Mouse (Mus musculus) heart, postnatal 4 days (tissue): ENCODE measurements around the gene Reps1. TPM values are rescaled to one million over a fixed set of nuclear protein-coding genes. Genes with fewer than 3 reads are reported as not detected.
"Not testable (repeated sequence)": the region's sequence is repeated elsewhere in the genome, so short reads cannot be mapped to it uniquely, and the experiment has no call there.

Experiments
- DNase-seq: peaks from one replicate; pipeline ENCODE4 v3.0.0; 2021
- total RNA-seq, 2 experiments: library from RNA; stranded (reverse); gene quantifications; 2 replicates each; pipeline ENCODE4 v1.2.3; 2021

Gene Reps1
- total RNA-seq, 2 experiments from 2014 or later, result 52.7 to 54.0 TPM

DNA sequence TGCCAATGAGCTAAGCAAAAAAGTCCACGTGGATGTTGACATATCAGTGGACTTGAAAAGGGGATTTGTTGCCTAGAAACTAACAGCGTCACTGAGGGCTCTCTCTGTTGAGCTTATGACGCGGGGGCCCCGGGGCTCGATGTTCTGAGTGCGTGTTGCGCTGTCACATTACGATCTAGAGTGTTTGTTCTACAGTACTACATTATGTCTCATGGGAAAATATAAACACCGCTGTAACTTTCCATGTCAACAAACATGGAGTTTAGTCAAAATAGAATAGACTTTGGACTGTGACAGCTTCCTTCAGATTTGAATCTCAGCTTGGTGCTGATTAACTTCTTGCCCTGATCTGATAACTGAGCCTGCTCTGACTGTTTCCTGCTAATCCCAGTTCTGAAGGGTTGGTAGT is 10.4 kb downstream of the Reps1 start:
- DNase-seq, result no peak

DNA sequence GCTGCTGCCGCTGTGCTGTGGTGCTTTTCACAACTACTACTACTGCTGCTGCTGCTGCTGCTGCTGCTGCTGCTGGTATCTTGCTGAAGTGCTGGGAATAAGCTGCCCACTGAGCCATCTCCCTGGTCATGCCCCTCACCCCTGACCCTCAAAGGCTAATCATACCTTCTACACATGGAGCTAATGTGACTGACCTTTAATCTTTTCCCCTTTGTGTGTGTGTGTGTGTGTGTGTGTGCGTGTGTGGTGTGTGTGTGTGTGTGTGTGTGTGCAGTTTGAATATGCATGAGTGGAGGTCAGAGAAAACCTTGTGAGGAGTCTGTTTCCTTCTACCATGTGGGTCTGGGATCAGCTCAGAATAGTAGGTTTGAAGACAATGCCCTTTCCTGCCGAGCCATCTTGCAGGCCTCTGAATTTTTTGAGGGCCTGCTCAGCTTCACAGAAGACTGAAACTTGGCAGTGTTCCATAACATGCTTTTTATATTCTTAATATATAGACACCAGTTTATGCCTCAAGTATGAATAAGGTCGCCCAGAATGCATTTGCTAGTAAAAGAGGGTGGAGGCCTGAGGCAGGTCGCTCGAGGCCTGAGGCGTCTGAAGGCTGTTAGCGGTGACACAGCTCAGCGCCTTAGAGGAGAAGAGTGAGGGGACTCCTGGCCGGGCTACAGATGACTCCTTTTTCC is 12.2 kb downstream of the Reps1 start:
- DNase-seq, result no peak

DNA sequence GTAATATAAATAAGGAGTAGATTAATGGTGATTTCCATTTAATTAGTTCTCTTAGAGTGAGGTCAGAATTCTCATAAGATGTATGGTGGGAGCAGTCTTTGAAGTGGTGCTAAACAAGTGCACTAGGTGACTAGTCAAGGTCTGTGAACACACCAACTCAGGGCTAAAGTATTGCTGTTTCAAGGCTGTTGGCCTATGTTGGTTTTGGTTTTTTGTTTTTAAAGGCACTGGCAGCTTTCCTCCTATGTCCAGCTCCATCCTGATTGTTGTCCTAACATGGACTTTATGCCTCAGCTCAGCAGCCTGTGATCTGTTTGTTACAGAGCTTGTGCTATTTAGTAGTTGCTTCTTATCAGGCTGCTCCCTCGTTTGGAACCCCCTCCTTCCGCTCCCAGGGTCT is 13.2 kb downstream of the Reps1 start:
- no peak for DNase-seq

DNA sequence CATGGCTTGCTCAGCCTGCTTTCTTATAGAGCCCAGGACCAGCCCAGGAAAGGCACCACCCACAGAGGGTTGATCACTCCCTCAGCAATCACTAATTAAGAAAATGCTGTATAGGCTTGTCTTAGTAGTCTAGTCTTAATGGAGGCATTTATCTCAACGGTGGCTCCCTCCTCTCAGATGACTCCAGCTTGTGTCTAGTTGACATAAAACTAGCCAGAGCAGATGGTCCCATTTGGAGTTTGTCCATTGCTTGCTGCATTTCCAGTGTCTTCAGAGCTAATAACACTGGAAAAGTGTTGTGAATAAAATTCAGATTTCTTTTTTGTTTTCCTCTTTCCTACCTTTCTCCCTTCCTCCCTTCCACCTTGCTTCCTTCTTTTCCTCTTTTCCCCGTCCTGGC is 13.9 kb downstream of the Reps1 start:
- no peak for DNase-seq

DNA sequence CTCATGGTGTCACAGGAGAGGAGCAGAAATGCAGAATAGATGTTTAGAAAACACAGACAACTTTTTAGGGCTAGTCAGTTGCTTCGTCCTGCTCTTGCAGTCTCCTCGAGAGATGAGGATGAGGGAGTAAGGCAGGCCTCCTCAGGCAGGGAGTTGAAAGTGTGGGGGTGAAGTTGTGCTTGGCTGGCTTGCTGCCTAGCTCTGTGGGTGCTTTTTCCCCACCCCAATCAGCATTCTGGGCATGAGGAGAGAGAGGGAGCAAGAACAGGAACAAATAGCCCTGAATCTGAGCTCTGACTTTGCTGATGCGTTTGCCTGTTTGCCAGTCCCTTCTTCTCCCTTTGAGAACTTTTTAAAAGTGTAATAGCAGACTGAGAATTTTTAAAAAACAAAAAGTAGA is 14.5 kb downstream of the Reps1 start:
- DNase-seq, result peak; percentile 30

DNA sequence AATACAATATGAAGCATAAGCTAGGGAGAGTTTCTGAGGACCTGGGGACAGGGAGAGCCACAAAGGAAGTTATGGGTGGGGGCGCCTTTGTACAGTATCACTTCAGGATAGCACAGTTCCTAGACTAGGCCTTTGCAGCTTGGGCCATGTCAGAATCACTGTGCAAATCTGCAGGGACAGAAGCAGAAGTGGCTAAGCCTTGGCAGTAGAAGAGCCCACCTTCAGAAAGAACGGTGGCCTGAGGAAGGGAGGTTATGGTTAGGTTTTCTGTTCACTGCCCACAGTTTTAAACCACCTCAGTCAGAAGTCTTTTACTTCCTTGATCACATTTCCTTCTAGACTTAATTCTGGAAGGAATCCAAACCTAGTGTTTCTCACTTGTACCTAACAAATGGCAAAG is 15.0 kb downstream of the Reps1 start:
- DNase-seq, result no peak

DNA sequence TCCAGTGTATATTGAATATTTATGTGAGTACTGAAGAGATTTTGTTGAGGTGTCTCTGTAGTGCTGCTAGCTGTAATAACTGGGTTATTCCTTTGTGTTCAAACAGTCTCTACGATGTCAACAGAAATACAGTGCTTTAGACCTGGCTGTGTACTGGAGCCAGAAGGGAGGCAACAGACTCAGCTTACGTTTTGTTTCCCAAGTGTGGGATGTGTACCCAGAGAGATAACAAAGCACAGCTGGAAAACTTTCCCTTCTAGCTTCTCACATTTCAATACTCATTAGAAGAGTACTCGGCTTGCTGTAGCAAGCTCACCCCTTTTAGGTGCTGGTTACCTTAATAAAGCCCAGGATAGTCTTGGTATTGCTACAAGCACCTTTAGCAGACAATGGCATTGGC is 17.2 kb downstream of the Reps1 start:
- DNase-seq, result no peak

DNA sequence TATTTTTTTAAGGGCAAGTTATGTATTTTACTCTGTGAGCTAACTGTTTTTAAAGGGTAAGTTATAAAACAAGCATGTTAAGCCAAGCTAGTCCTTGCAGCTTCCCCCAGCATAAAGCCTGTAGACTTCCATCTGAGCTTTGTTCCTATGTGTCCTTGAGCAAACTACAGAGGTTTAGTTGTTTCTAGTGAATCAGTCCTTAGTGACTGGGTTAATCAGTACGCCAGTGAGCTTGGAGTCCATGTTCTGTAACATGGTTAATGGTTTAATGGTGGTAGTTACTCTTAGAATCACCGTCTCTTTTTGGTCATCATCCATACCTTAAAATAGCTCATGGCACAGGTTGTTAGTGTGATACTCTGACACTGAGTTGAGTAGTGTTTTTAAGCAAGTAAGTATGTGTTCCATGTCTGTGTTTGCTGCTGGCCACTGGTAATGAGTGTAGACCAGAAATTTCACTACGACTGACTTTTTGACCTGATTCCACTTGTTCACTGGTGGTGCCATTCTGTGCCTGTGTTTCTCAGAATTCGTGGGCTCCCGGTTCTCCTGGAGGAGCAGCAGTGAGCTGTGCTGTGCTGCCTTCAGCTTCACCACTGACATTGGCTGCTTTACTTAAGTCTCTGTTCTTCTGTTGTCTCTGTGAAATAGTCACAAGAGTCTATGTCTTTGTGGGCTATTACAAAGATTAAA is 18.9 kb downstream of the Reps1 start:
- DNase-seq, result no peak

DNA sequence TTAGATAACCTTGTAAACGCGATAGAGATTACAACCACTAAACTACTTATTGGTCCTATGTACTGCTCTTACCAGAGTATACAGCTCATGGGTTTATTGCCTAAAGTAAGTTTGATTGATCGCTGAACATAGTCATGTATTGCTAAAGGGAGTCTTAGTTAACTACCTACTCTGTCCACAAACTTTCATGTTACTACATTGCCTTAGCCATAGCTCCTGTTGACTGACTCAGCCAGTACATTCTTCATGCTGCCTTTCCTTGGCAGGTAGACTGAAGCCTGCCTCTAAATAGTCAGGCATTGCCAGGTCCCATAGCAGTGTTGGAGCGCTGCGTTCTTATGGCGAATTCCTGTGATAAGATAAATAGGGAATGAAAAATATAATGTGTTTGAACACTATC is 20.2 kb downstream of the Reps1 start:
- no peak for DNase-seq

DNA sequence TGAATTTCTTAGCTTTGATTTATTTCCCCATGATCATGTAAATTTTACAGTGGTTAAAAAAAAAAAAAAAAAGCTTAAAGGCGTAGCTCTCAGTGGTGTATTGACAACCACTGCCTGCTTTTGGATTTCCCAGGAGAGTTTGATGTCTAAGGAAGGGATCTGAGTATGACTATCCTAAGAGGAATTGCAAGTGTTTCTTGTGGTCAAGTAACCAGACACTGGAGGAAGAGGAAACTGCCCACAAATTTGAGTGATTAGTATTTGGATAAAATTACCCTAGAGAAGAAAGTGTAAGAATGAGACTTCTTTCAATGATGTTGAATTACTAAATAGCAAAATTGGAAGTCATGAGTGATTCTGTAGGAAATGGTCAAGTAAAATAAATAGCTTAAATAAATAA is 25.9 kb downstream of the Reps1 start:
- no peak for DNase-seq

DNA sequence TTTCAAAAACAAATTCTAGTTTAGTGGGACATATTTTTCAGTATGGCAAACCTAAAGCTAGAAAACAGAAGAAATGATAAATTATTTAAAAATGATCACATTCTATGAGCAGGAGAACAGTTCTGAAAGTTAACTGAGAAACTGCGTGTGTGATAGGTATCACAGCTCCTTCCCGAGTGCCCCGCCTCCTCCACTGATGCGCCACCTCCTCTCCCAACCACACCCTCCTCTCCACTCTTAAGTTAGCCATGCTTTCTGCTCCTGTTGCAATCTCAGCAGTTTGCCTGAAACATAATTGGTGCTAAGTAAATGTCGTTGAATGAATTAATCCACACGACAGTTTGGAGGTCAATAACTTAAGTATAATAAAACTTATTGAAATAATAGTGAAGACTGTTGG is 27.1 kb downstream of the Reps1 start:
- DNase-seq, result no peak

DNA sequence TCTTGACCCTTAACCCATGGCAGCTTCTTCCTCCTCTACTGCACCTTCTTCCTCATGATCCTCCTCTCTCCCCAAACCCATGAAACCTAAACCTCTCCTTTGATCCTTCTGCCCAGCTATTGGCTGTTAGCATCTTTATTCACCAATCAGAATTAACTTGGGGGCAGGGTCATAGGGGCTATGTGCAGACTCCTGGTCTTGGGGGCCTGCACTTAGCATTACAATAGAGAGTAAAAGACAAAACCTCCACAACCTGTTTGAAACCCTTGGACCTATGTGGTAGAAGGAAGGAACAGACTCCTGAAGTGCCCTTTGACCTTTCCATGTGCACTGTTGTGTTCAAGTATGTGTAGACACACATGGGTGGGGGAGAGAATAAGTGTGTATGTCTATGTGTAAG is 35.0 kb downstream of the Reps1 start:
- DNase-seq, result no peak

DNA sequence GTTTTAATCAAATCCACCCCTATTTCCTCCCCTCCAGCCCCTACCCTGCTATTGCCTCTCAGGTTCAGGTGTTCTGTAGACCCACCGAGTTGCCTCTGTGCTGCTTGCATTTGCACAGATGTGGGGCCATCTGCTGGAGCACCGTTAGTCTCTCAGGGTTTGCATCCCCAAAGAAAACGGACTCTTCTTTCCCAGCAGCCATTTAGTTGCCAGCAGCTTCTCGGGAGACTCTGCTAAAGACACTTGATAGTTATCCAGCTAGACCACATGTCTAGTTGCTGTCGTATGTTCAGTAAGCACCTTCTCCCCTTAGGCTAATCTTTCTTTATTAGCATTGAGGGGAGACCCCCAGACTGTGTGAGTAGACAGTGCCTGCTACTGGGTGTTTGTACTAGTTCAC is 46.5 kb downstream of the Reps1 start:
- no peak for DNase-seq

DNA sequence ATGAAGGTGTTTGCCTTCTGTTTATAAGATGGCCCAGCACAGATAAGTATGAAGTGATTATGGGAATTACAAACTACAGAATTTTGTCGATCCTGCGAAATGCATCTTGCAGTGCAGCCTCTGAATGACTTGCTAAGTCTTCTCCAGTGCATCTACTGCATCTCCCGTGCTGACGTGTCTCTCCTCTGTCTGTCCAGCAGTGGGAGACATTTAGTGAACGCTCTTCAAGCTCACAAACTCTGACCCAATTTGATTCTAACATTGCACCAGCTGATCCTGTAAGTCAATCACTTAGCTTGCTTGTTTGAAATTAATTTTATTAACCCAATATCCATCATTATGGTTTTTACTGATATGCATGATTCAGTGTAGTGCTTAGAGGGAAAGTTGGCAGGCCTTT is 51.8 kb downstream of the Reps1 start:
- peak; percentile 18 for DNase-seq

DNA sequence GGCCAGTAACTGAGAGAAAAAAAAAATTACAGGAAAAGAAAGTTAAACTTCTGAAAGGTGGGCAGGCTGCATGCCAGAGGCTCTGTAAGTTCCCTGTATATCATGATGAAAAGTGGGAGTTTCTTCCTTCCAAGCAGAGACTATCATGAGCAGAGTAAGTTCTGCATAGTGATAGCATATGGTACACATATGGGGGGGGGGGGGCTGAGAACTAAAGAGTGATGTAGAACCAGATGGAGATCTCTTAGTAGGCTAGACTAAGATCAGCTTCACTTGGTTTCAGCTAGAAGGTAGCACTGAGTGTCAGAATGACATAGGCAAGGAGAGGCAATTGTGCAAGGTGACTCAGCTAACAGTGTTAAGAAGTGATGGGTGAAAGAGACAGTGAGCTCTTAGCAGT is 55.3 kb downstream of the Reps1 start:
- no peak for DNase-seq

DNA sequence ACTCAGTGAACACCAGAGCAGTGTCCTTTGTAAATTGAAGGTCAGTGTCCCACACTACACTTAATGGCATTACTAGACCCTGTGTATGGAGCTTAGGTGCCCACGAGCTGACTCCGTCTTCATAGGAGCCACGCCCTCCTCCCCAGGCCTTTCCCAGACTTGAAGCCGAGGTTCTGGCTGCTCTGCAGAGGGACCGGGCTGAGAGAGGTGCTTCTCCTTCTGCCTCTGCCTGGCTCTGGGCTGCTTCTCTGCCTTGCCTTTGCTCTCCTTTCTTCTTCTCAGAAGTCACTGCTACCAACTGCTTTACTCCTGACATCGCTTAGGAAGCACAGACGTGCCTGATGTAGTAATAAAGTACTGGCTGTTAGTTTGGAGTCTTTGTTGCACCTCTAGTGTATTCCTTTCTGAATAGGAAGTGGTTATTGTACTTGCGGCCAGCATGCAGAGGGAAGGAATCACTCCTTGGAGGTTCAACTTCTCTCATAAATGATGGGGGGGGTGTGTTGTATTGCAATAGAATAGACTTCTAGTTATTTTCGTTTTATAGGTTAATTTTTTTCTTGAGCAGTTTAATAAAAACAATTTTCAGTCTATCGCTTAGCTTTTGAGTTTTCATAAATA is 57.9 kb downstream of the Reps1 start:
- DNase-seq, result no peak

DNA sequence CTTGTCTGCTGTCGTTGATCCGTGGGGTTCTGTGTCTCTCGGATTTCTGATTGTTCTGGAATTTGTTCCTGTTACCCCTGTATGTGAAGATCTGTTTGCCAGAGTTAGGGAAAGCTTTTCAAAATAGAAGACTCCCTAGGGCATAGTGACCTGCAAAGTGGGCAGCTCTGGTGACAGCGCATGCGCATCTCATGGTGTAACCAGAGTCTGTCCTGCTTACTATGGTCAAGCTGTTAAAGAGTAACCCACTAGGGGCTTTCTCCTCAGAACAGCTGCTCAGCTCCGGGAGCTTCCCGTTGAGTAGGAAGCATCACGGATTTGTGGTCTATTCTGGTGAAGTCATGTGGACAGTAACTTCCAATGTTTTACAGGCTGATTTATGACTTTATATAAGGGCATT is 62.7 kb downstream of the Reps1 start:
- DNase-seq, result no peak

DNA sequence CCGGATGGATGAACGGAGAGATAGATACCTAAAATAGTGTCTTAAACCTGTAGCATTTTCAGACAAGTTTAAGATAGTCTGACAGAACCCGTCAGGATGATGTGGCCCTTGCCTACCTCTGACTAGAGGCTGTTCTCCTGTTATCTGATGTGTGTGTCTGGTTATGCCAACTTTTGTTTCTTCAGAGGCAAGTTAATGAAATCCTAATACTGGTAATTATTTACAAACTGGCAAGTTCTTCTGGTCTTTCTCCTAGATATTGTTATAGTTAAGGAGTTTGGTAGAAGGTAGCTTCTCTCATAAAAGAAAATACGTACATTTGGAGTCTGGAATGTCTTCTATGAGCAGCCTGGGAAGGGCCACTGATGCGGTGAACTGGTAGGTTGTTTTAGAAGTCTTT is 74.6 kb downstream of the Reps1 start:
- no peak for DNase-seq

DNA sequence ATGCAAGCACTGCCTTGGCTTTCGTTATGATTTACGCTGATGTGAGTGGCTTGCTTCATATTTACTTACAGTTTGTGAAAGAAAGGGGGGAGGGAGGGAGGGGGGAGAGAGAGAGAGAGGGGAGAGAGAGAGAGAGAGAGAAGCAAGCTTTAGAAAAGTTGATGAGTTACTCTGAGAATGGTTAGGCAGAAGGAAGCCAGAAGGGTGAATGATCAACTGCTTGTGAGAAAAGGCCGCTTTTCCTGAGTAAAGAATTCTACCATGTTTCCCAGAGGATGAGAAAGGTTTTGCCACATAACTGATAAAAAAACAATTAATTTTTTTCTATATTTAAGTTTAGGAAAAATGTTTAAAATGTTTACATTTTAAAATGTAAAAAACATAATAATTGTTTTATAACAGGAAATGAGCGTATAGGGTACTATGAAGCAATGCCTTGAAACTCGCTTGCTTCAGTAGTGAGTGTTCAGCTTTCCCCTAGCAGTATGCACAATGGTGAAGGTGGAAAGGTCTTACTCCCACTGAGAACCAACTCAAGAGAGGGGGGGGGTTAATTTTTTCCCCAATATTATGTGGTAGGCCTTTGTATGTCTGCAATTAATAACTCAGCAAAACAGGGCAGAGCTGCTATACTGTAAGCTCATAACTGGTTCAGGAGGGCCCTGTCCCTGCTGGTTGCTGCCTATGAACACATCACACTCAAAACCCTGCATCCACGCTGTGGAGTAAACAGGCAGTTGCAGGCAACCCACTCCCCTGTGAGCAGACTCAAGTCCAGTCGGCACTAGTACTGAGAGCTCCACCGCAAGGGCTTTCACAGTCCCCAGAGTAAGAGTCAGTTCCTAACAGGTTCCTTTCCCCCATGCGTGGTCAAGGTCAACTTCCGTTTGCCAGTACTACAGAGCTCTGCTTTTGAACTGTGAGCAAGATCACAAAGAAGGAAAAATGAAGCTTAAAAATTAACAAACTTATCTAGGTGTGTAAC is 76.3 kb downstream of the Reps1 start:
- no peak for DNase-seq

DNA sequence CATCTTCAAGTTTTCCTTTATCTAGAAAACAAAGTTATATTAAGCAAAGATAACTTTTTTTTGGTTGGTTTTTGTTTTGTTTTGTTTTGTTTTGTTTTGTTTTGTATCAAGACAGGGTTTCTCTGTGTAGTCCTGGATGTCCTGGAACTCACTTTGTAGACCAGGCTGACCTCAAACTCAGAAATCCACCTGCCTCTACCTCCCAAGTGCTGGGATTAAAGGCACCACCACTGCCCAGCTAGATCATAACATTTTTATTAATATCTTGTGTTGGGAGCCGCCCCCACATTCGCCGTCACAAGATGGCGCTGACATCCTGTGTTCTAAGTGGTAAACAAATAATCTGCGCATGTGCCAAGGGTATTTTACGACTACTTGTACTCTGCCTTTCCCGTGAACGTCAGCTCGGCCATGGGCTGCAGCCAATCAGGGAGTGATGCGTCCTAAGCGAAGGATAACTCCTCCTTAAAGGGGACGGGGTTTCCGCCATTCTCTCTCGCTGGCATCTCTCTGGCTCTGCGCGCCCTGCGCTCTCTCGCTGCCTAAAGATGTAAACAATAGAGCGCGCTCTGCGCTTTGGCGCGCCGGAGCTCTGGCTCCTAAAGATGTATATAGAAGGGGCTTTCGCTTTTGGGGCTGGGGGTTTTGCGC is 83.3 kb downstream of the Reps1 start:
- not testable (repeated sequence) for DNase-seq

DNA sequence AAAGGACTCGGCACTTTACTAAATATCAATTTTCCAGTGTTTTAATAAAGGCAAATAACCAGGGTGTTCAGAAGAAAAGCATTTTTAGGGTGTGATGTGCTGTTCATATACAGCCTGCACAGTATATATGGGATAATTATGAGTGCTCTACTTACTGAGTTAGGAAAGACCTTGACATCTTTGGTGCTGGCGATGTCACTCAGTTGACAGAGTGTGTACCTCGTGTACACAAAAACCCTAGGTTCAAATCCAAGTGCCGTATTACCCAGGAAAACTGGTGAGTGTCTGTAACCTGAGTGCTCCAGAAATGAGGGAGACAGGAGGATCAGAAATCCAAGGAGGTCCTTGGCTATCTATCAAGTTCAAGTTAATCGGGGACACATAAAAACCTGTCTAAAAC is 84.0 kb downstream of the Reps1 start:
- no peak for DNase-seq

DNA sequence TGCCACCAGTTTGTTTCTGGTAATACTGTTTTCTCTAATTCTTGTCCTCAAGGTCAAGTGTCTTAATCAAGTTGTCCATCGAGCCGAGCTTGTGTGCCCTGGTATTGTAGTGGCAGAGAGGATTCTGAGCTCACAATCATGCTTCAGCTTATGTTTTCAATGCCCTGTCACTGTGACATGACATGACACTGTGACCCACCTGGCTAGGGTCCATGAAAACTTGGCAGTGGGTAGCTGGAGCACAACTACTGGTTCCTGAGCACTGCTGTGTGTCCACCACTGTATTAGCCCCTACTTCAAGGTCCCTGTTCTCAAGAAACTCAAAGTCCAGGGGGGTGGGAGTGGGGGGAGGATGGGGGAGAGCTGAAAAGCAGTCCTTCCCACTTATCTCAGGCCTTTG is 85.7 kb downstream of the Reps1 start:
- peak; percentile 80 for DNase-seq
